Mouse (Mus musculus) lung, embryonic 15.5 days (tissue): ENCODE results near the gene Ncam2. TPM values are rescaled to one million over a fixed set of nuclear protein-coding genes. Genes with fewer than 3 reads are reported as not detected.
"Not testable (repeated sequence)": the region's sequence is repeated elsewhere in the genome, so short reads cannot be mapped to it uniquely, and the experiment has no call there.

ENCODE experiments used
- ATAC-seq: fragments of 200-750 bp; cut with Nextera tagmentation; 2 replicates; pipeline ENCODE4 v1.8.0; 2017; ENCODE audit warnings: moderate number of reproducible peaks, borderline replicate concordance; ENCODE audit not compliant: low FRiP score, low TSS enrichment; ENCODE audit errors: extremely low read depth
- H3K27ac ChIP-seq: fragments of 300-500 bp; sonication (generic); 2 replicates; pipeline ENCODE4 v1.5.1; 2015; ENCODE audit warnings: moderate library complexity, mild to moderate bottlenecking, inconsistent platforms
- H3K27me3 ChIP-seq: fragments of 300-500 bp; sonication (generic); 2 replicates; pipeline ENCODE4 v1.6.1; 2015; ENCODE audit warnings: inconsistent platforms
- H3K36me3 ChIP-seq: fragments of 300-500 bp; sonication (generic); 2 replicates; pipeline ENCODE4 v1.6.1; 2015; ENCODE audit warnings: inconsistent platforms
- H3K4me1 ChIP-seq: fragments of 300-500 bp; sonication (generic); 2 replicates; pipeline ENCODE4 v1.6.1; 2015; ENCODE audit warnings: inconsistent platforms
- H3K4me2 ChIP-seq: fragments of 300-500 bp; sonication (generic); 2 replicates; pipeline ENCODE4 v1.6.1; 2015; ENCODE audit warnings: inconsistent platforms, mild to moderate bottlenecking, moderate library complexity
- H3K4me3 ChIP-seq: fragments of 300-500 bp; sonication (generic); 2 replicates; pipeline ENCODE4 v1.5.1; 2015; ENCODE audit warnings: mild to moderate bottlenecking, inconsistent platforms
- H3K9ac ChIP-seq: fragments of 300-500 bp; sonication (generic); 2 replicates; pipeline ENCODE4 v1.6.1; 2015; ENCODE audit warnings: inconsistent platforms
- H3K9me3 ChIP-seq: fragments of 300-500 bp; sonication (generic); 2 replicates; pipeline ENCODE4 v1.6.1; 2016; ENCODE audit warnings: inconsistent platforms
- WGBS: fragments of 180-500 bp; shearing (Covaris S2); methylation state at CpG from one replicate; pipeline ENCODE4 v1.1.7; 2015; 5-methylcytosine and 5-hydroxymethylcytosine counted together
- polyA plus RNA-seq: library from polyadenylated mRNA; unstranded; fragments of >200 nt; fragmentation: Nextera tagmentation; extraction: Ambion mirVana; gene quantifications from 2 replicates; pipeline ENCODE4 v1.2.1, GENCODE M21; 2015

Gene Ncam2
- polyA plus RNA-seq, 1 experiment from 2014 or later = 0.40 TPM

DNA sequence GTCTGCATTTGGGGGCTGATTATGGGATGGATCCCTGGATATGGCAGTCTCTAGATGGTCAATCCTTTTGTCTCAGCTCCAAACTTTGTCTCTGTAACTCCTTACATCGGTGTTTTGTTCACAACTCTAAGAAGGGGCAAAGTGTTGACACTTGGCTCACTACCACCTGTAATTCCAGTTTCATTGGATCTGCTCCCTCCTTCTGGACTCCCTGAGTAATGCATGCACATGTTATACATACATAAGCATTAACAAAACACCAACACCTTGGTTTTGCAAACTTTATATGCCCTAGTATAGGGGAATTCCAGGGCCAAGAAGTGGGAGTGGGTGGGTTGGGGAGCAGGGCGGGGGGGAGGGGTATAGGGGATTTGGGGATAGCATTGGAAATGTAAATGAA lies 262.2 kb downstream of the Ncam2 start:
- 75% methylated on average over 2 of the region's 2 CpGs for WGBS
- H3K27ac ChIP-seq, H3K36me3 ChIP-seq, H3K4me1 ChIP-seq, H3K9ac ChIP-seq, H3K27me3 ChIP-seq, H3K4me2 ChIP-seq, H3K4me3 ChIP-seq, H3K9me3 ChIP-seq, ATAC-seq: not testable (repeated sequence)

DNA sequence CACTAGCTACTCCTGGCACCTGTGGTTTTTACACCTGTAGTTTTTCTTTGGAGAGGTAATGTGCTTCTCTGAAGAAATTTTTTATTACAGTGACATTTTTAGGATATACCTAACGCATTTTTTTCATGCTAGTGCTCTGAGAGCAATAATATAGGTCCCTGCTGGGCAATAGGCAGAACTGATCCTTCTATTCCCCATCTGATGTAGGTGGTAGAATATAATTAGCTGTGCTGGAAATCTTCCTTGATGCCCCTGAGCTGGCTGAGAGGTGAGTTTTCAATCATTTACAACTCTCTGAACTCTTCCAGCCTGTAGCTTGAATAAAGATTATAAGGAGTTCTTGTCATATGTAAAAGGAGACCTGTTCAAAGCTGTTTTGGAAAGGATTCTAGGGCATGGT lies 272.4 kb downstream of the Ncam2 start:
- no peak overlapping the region for H3K4me3 ChIP-seq
- no peak for ATAC-seq

GRCm38 (mm10) chr16:81481058-81481457 lies 280.6 kb downstream of the Ncam2 start:
- no peak for ATAC-seq
- no peak overlapping the region for H3K4me2 ChIP-seq
- H3K36me3 ChIP-seq = no peaks in the 10 kb centered on the region
- no peak overlapping the region for H3K4me3 ChIP-seq
- H3K9ac ChIP-seq = no peak overlapping the region
- no peaks in the 10 kb centered on the region for H3K4me1 ChIP-seq
- no peaks in the 10 kb centered on the region for H3K9me3 ChIP-seq
- H3K27ac ChIP-seq = no peak overlapping the region
- H3K27me3 ChIP-seq = no peaks in the 10 kb centered on the region

More for the DNA sequence above, 272.4 kb downstream of the Ncam2 start:
- no peaks in the 10 kb centered on the region for H3K36me3 ChIP-seq
- H3K27ac ChIP-seq = no peak overlapping the region
- WGBS = 34% methylated on average over 1 of the region's 1 CpGs
- no peaks in the 10 kb centered on the region for H3K9me3 ChIP-seq
- H3K27me3 ChIP-seq = no peaks in the 10 kb centered on the region
- no peaks in the 10 kb centered on the region for H3K4me1 ChIP-seq
- H3K4me2 ChIP-seq = no peak overlapping the region
- H3K9ac ChIP-seq = no peak overlapping the region

DNA sequence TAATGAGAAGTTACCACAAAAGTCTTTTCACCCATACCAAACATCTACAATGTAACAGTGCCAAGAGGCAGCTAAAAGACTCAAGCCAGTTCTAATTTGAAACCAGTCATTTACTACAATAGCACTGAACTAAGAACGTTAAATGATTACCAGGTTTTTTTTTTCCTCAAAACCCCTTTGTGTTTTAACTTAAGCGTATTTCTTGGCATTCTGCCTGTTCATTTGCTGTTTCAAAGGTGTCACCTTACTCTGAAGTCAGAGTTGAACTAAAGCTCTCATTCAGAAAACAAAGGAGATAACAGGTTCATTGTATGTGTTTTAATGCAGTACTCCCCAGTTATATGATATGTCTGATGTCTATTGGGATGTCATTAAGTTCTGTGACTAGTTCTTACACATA lies 295.6 kb downstream of the Ncam2 start:
- Histone ChIP-seq H3K4me3 (no peak overlapping the region), H3K4me2 (no peak overlapping the region), H3K4me1 (no peaks in the 10 kb centered on the region), H3K36me3 (no peaks in the 10 kb centered on the region), H3K9me3 (no peaks in the 10 kb centered on the region), H3K27ac (no peak overlapping the region), H3K9ac (no peak overlapping the region), H3K27me3 (no peaks in the 10 kb centered on the region)
- no peak for ATAC-seq
- WGBS = 54% methylated on average over 2 of the region's 2 CpGs

GRCm38 (mm10) chr16:81502578-81502977 lies 302.1 kb downstream of the Ncam2 start:
- no peak overlapping the region for H3K4me3 ChIP-seq
- no peaks in the 10 kb centered on the region for H3K9me3 ChIP-seq
- no peak overlapping the region for H3K9ac ChIP-seq
- WGBS = 75% methylated on average over 2 of the region's 2 CpGs
- ATAC-seq = no peak
- no peaks in the 10 kb centered on the region for H3K27me3 ChIP-seq
- no peak overlapping the region for H3K4me2 ChIP-seq
- no peak overlapping the region for H3K27ac ChIP-seq
- H3K4me1 ChIP-seq = no peaks in the 10 kb centered on the region
- no peaks in the 10 kb centered on the region for H3K36me3 ChIP-seq

DNA sequence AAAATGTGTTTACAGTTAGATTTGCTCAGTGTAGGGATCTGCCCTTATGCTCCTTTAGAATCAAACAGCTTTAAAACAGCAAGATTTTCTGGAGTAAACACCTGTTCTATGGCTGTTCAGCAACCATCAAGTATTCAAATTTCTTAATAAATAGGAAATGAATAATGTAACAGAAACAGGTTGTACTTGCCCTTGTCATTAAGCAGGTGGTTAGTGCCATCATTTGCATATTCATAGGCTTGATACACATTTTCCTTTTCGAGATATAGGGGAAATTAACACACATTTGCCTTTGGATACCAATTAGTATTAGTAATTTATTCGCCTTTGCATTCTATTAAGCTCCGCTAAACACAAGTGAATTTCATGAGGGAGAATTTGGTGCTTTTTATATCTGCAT lies 335.7 kb downstream of the Ncam2 start:
- Histone ChIP-seq H3K4me1 (no peaks in the 10 kb centered on the region), H3K4me3 (no peak overlapping the region), H3K27ac (no peak overlapping the region), H3K27me3 (no peaks in the 10 kb centered on the region), H3K9me3 (no peaks in the 10 kb centered on the region), H3K9ac (no peak overlapping the region), H3K36me3 (no peaks in the 10 kb centered on the region), H3K4me2 (no peak overlapping the region)
- ATAC-seq = no peak
- 74% methylated on average over 3 of the region's 3 CpGs for WGBS

DNA sequence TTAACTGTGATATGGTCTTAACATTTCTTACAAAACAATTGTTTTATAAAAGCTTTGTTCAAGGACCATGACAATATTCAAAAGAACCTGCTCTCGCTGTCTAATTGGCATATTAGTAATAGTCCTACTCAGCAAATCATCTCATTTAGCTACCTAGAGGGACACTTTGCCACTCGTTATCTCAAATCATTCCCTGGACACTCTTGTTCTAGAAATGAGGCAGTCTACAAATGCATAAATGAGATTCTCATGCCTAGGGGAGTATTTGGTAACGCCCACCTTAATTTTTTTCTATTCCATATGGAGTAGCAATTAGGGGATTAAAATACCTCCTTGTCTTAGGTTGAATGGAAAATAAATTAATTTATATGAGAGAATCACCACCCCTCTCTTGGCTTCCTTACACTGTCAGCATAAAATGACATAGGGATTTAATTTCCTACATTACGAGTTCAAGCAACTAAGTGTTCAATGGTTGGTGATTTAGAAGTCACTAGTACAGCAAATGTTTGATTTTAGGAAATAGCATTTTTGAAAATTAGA lies 387.1 kb downstream of the Ncam2 start:
- Histone ChIP-seq H3K4me1 (no peaks in the 10 kb centered on the region), H3K27me3 (no peaks in the 10 kb centered on the region), H3K27ac (no peak overlapping the region), H3K9ac (no peak overlapping the region), H3K4me2 (no peak overlapping the region), H3K4me3 (no peak overlapping the region), H3K36me3 (no peaks in the 10 kb centered on the region), H3K9me3 (no peaks in the 10 kb centered on the region)
- WGBS = 88% methylated on average over 4 of the region's 4 CpGs
- no peak for ATAC-seq

- H3K4me2 ChIP-seq = no peak overlapping the region
- no peak overlapping the region for H3K9ac ChIP-seq
- no peak overlapping the region for H3K27ac ChIP-seq
- no peaks in the 10 kb centered on the region for H3K36me3 ChIP-seq
- H3K27me3 ChIP-seq = no peaks in the 10 kb centered on the region
- H3K9me3 ChIP-seq = no peaks in the 10 kb centered on the region
- no peaks in the 10 kb centered on the region for H3K4me1 ChIP-seq
- ATAC-seq = no peak
- H3K4me3 ChIP-seq = no peak overlapping the region
- WGBS = 40% methylated on average over 6 of the region's 6 CpGs
Observed at GRCm38 (mm10) chr16:81623276-81623675, 422.8 kb downstream of the Ncam2 start.

DNA sequence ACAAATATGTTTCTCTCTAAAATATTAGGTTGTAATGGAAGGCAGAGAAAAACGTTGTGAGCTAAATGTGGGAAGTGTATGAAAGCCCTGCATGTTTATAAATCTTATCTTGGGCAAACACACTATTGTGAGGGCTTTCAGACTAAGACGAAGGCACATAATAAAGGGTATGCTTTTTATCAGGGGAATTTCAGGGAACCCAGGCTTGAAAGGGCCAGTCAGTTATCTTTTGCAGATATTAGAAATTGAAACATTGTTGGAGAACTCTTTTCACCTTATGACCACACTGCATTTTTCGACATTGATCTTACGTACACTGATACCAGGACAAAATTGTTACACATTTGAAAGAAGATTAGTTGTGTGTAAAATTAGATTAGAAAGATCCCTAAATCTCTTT lies 423.3 kb downstream of the Ncam2 start:
- Histone ChIP-seq H3K4me1 (no peaks in the 10 kb centered on the region), H3K4me2 (no peak overlapping the region), H3K9me3 (no peaks in the 10 kb centered on the region), H3K36me3 (no peaks in the 10 kb centered on the region), H3K4me3 (no peak overlapping the region), H3K27ac (no peak overlapping the region), H3K9ac (no peak overlapping the region), H3K27me3 (no peaks in the 10 kb centered on the region)
- ATAC-seq = no peak
- WGBS = 46% methylated on average over 4 of the region's 4 CpGs

GRCm38 (mm10) chr16:81650286-81650685 lies 449.8 kb downstream of the Ncam2 start:
- Histone ChIP-seq H3K4me3 (no peak overlapping the region), H3K9ac (no peak overlapping the region), H3K27me3 (no peaks in the 10 kb centered on the region), H3K27ac (no peak overlapping the region), H3K9me3 (no peaks in the 10 kb centered on the region), H3K4me1 (no peaks in the 10 kb centered on the region), H3K36me3 (no peaks in the 10 kb centered on the region), H3K4me2 (no peak overlapping the region)
- 74% methylated on average over 3 of the region's 3 CpGs for WGBS
- ATAC-seq = no peak

DNA sequence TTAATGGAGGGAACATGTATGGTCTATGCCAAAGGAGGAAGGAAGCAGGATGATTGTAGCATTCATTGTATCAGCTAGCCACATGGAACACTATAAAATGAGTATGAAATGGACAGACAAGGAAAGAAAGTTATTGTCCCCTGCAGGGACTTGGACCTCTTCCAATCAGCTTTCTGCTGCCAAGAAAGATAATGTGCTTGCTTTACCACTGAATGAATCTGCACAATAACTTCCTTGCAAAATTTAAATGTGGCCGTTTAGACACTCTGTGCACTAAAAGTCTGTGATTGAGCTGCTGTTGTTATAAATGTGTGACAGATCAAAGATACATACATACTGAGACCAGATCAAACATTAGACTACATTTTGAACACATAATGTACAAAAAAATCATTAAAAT lies 451.1 kb downstream of the Ncam2 start:
- H3K9me3 ChIP-seq = no peaks in the 10 kb centered on the region
- H3K4me2 ChIP-seq = no peak overlapping the region
- no peak for ATAC-seq
- H3K27me3 ChIP-seq = no peaks in the 10 kb centered on the region
- 31% methylated on average over 1 of the region's 1 CpGs for WGBS
- H3K36me3 ChIP-seq = no peaks in the 10 kb centered on the region
- H3K27ac ChIP-seq = no peak overlapping the region
- no peaks in the 10 kb centered on the region for H3K4me1 ChIP-seq
- H3K4me3 ChIP-seq = no peak overlapping the region
- no peak overlapping the region for H3K9ac ChIP-seq

- WGBS = 82% methylated on average over 2 of the region's 2 CpGs
- H3K9me3 ChIP-seq = no peaks in the 10 kb centered on the region
- ATAC-seq = no peak
Observed at GRCm38 (mm10) chr16:81656550-81656949, 456.1 kb downstream of the Ncam2 start.

DNA sequence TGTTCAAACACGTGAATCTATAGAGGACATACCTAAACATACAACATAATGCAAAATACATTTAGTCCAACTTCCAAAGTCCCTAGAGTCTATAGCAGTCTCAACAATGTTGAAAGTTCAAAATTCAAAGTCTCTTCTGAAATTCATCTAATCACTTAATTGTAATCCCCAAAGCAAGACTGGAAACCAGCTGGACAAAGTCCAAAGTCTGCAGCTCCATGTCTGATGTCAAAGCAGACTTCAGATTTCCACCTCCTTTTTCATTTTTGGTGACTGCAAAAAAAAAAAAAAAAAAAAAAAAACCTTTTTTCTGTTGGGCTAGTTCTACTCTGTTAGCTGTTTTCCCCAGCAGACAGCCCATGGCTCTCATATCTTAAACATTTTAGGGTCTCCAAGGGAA lies 473.4 kb downstream of the Ncam2 start:
- Histone ChIP-seq H3K27ac (no peak overlapping the region), H3K4me3 (no peak overlapping the region), H3K4me2 (no peak overlapping the region), H3K27me3 (no peaks in the 10 kb centered on the region), H3K9ac (no peak overlapping the region), H3K36me3 (no peaks in the 10 kb centered on the region), H3K9me3 (no peaks in the 10 kb centered on the region), H3K4me1 (no peaks in the 10 kb centered on the region)
- ATAC-seq = no peak
- WGBS = 56% methylated on average over 1 of the region's 1 CpGs

More at GRCm38 (mm10) chr16:81656550-81656949, 456.1 kb downstream of the Ncam2 start:
- Histone ChIP-seq H3K27me3 (no peaks in the 10 kb centered on the region), H3K4me3 (no peak overlapping the region), H3K4me2 (no peak overlapping the region), H3K36me3 (no peaks in the 10 kb centered on the region), H3K9ac (no peak overlapping the region), H3K27ac (no peak overlapping the region), H3K4me1 (no peaks in the 10 kb centered on the region)
